In genomic region chr2:167347361-167347760, GRCm38 (mm10) we compare ENCODE assay signal across 10 mouse cellular contexts. TPM values are rescaled to one million over a fixed set of nuclear protein-coding genes. Genes with fewer than 3 reads are reported as not detected.
A peak's percentile ranks its signal among the peaks of the same experiment; 100 is the strongest.
DNase-seq lines count a peak whose midpoint lies in the region; ATAC-seq lines count a peak whose summit lies in the region.
"Had no signal": no experiment of that assay in that cellular context is flagged by ENCODE, and none has a peak within 500 bp of the region (broad histone marks: within the 10 kb centered on the region; RNA-seq: fewer than 3 reads in every experiment).

No protein-coding gene starts in this region.

- no peak for ATAC-seq in hindbrain, embryonic 12.5 days (ENCODE audit: low FRiP score)
- no peak for ATAC-seq in hindbrain, embryonic 16.5 days
- ATAC-seq in midbrain, embryonic 15.5 days (replicated peaks): no peak

- peaks cover 27% of the 10 kb centered on the region for H3K4me1 ChIP-seq in hindbrain, embryonic 12.5 days
- peaks cover 50% of the 10 kb centered on the region for H3K4me1 ChIP-seq in hindbrain, embryonic 10.5 days (replicated peaks)
- peaks cover 7% of the 10 kb centered on the region for H3K4me1 ChIP-seq in brown adipose tissue, adult 24 weeks (ENCODE audit: control insufficient read depth, insufficient read depth, insufficient read length, low read length)
- peaks cover 19% of the 10 kb centered on the region for H3K4me1 ChIP-seq in hindbrain, embryonic 16.5 days (ENCODE audit: control insufficient read depth, insufficient read depth, low read depth, low read length)
- H3K4me1 ChIP-seq in midbrain, embryonic 15.5 days: peaks cover 41% of the 10 kb centered on the region

- H3K4me2 ChIP-seq in hindbrain, embryonic 12.5 days (replicated peaks): peak overlapping the region; percentile 91; the same call in 1 of the 2 replicates
- peak overlapping the region; percentile 81 for H3K4me2 ChIP-seq in hindbrain, embryonic 16.5 days (ENCODE audit: low read length)
- H3K4me2 ChIP-seq in midbrain, embryonic 15.5 days: peak overlapping the region; percentile 78

- no peak overlapping the region for H3K27ac ChIP-seq in hindbrain, embryonic 12.5 days
- no peak overlapping the region for H3K27ac ChIP-seq in hindbrain, embryonic 10.5 days
- no peak overlapping the region for H3K27ac ChIP-seq in brown adipose tissue, adult 24 weeks (replicated peaks; ENCODE audit: low read depth, low read length)
- H3K27ac ChIP-seq in hindbrain, embryonic 16.5 days (ENCODE audit: low read depth, low read length): no peak overlapping the region
- no peak overlapping the region for H3K27ac ChIP-seq in midbrain, embryonic 15.5 days

- WGBS in hindbrain, embryonic 12.5 days: 75% methylated on average over 4 of the region's 4 CpGs
- WGBS in hindbrain, embryonic 10.5 days: 87% methylated on average over 4 of the region's 4 CpGs
- WGBS in hindbrain, embryonic 16.5 days: 57% methylated on average over 4 of the region's 4 CpGs
- WGBS in midbrain, embryonic 15.5 days: 65% methylated on average over 4 of the region's 4 CpGs

- peaks cover 14% of the 10 kb centered on the region for H3K27me3 ChIP-seq in hindbrain, embryonic 12.5 days
- peaks cover 23% of the 10 kb centered on the region for H3K27me3 ChIP-seq in hindbrain, embryonic 10.5 days (ENCODE audit: insufficient read depth, poor library complexity, severe bottlenecking)
- H3K27me3 ChIP-seq in hindbrain, embryonic 16.5 days (replicated peaks; ENCODE audit: control insufficient read depth, insufficient read depth, low read length): 0 out of 2 replicates have a peak, but pooled peaks cover 2% of the 10 kb centered on the region
- H3K27me3 ChIP-seq in midbrain, embryonic 15.5 days (replicated peaks): no peaks in the 10 kb centered on the region

- no peak for DNase-seq in hindbrain, embryonic 10.5 days (ENCODE audit: low spot score)
- no peak for DNase-seq in gastrocnemius, postnatal 25 days
- no peak for DNase-seq in ovary, adult 18-20 months (ENCODE audit: low spot score)
- DNase-seq in frontal cortex, postnatal 10 days (ENCODE audit: low spot score in 2 of 2): no peak
- DNase-seq: cerebellum, adult 8-10 months; thymus, postnatal 36 days had no signal

- no peak overlapping the region for H3K4me3 ChIP-seq in hindbrain, embryonic 12.5 days
- no peak overlapping the region; the same call in 1 of the 2 replicates for H3K4me3 ChIP-seq in hindbrain, embryonic 10.5 days
- 0 out of 2 replicates have a peak overlapping the region, but pooled peaks have one; percentile 65 for H3K4me3 ChIP-seq in brown adipose tissue, adult 24 weeks (ENCODE audit: insufficient read depth, low read depth, low read length)
- peak overlapping the region; percentile 84 for H3K4me3 ChIP-seq in hindbrain, embryonic 16.5 days (ENCODE audit: low read length)
- peak overlapping the region; percentile 87 for H3K4me3 ChIP-seq in midbrain, embryonic 15.5 days

- H3K36me3 ChIP-seq in hindbrain, embryonic 12.5 days: no peaks in the 10 kb centered on the region
- peaks cover 7% of the 10 kb centered on the region; the same call in 1 of the 2 replicates for H3K36me3 ChIP-seq in hindbrain, embryonic 10.5 days
- no peaks in the 10 kb centered on the region for H3K36me3 ChIP-seq in hindbrain, embryonic 16.5 days (ENCODE audit: control insufficient read depth, insufficient read depth, low read length)
- H3K36me3 ChIP-seq in midbrain, embryonic 15.5 days (replicated peaks): no peaks in the 10 kb centered on the region

- H3K9ac ChIP-seq in hindbrain, embryonic 12.5 days: no peak overlapping the region
- H3K9ac ChIP-seq in hindbrain, embryonic 16.5 days (ENCODE audit: low read depth, low read length): no peak overlapping the region
- no peak overlapping the region for H3K9ac ChIP-seq in midbrain, embryonic 15.5 days

- no peaks in the 10 kb centered on the region for H3K9me3 ChIP-seq in hindbrain, embryonic 12.5 days (replicated peaks)
- no peaks in the 10 kb centered on the region for H3K9me3 ChIP-seq in hindbrain, embryonic 10.5 days
- no peaks in the 10 kb centered on the region for H3K9me3 ChIP-seq in hindbrain, embryonic 16.5 days (ENCODE audit: control insufficient read depth, low read length)
- H3K9me3 ChIP-seq in midbrain, embryonic 15.5 days: no peaks in the 10 kb centered on the region

RNA-seq across cellular contexts. Expression of gene B4galt5, which starts 1.6 kb away (rescaled TPM):
- 19.3 and 20.2 TPM in 2 replicates for polyA plus RNA-seq in hindbrain, embryonic 12.5 days (2016; fragmentation: Nextera tagmentation; extraction: Ambion mirVana)
- 8.4 and 10.6 TPM in 2 replicates for polyA plus RNA-seq in hindbrain, embryonic 10.5 days (2016; fragmentation: Nextera tagmentation; extraction: Ambion mirVana)
- polyA plus RNA-seq in brown adipose tissue, adult 24 weeks (2012; ENCODE audit: insufficient read depth, insufficient read length, missing spikeins): 3.8 and 6.7 TPM in 2 replicates
- polyA plus RNA-seq in hindbrain, embryonic 16.5 days (2015; fragmentation: Nextera tagmentation; extraction: Ambion mirVana): 19.7 and 22.6 TPM in 2 replicates
- 28.3 and 31.8 TPM in 2 replicates for polyA plus RNA-seq in midbrain, embryonic 15.5 days (2015; fragmentation: Nextera tagmentation; extraction: Ambion mirVana)
- total RNA-seq in gastrocnemius, postnatal 25 days (2021): 1 to 10 TPM; 9.8 to 10.0 TPM

Comparison
In these comparisons a context has a peak if more than half of its experiments do, and no peak if none do; other contexts are left out.
1. H3K4me3 ChIP-seq: peak in brown adipose tissue, adult 24 weeks (single experiment), hindbrain, embryonic 16.5 days (single experiment) and midbrain, embryonic 15.5 days (single experiment); none in hindbrain, embryonic 12.5 days (single experiment) and hindbrain, embryonic 10.5 days (single experiment).
2. Peak in every context shown above with its lines, with median percentiles within 50 percentile points of each other: H3K4me2 ChIP-seq.